Mouse (Mus musculus): ENCODE data around the gene Csnk1e. TPM values are rescaled to one million over a fixed set of nuclear protein-coding genes. Genes with fewer than 3 reads are reported as not detected.

The Csnk1e gene
- polyA plus RNA-seq, 3 experiments from 2014 or later = 4.2 to 6.5 (median 4.4) TPM

- no peak for ATAC-seq
These were observed 12.3 kb downstream of the Csnk1e start for GRCm38 (mm10) chr15:79442961-79443518.

DNA sequence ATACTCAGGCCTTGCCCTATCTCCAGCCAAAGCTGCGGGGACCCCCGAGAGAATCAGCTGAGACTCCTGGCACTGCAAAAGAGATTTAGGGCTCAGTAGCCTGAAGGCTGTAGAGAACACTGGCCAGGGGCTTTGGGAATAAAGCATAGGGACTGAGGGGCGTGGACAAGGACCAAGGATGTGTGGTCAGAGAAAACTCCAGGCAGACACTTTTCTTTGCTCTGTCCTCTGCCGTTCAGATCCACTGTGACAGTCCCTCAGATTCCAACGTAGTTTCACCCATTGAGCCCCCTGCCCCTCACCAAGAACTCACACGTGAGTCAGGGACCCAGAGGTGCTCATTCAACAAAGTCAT is 13.1 kb downstream of the Csnk1e start:
- ATAC-seq = no peak

- peak; percentile 58 for ATAC-seq
These were observed 13.8 kb downstream of the Csnk1e start for GRCm38 (mm10) chr15:79441331-79442256.

GRCm38 (mm10) chr15:79440651-79441330 is 14.6 kb downstream of the Csnk1e start:
- no peak for ATAC-seq

- no peak for ATAC-seq
These were observed 15.1 kb downstream of the Csnk1e start for GRCm38 (mm10) chr15:79440223-79440622.

DNA sequence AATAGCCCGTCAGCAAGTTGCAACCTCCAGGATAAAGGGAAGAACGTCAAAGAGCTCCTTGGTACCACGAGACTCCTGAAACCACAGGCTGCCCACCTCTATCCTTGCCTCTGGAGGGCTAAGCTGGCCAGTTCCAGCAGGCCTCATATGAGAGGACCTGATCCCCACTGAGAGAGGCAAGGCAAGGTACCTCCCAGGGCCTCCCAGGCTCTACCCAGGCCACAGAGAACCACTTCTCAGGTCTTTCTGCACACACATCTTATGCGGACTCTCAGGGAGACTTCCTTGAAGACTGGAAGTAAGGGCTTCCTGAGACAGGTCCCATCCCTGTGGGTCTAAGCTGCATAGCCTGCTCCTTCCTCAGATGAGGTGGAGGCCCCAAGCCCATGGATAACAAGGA is 16.0 kb downstream of the Csnk1e start:
- ATAC-seq = no peak

- ATAC-seq = no peak
These were observed 16.6 kb downstream of the Csnk1e start for GRCm38 (mm10) chr15:79438816-79439215.

- no peak for ATAC-seq
These were observed 17.1 kb downstream of the Csnk1e start for GRCm38 (mm10) chr15:79438209-79438810.

DNA sequence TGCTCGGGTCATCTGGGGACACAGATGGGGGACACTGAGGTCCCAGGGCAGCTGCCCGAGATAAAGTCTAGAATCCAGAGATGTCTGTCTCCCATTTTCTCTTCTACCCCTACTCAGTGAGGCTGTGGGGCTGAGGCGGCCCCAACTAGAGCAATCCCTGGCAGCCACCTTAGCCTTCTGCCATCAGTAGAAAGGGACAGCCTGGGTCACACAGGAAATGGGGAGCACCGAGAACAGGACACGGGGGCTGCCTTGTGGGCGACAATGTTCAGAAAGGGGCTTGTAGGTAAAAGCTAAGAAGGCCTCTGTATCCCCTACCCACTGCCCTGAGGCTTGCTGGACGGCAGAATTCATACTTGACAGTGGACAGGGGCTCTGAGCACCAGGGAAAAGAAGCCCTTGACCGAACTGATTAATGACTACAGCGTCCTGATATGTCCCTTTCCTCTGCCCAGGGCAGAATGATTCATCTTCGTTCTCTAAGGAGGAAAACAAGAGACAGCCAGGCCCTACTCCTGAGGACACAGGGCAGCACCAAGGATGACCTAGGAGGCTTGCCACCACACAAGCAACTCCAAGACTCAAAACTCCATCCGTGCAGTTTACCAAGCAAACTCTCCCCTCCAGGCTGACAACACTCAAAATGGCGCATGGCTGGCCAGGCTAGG is 17.7 kb downstream of the Csnk1e start:
- ATAC-seq = no peak

DNA sequence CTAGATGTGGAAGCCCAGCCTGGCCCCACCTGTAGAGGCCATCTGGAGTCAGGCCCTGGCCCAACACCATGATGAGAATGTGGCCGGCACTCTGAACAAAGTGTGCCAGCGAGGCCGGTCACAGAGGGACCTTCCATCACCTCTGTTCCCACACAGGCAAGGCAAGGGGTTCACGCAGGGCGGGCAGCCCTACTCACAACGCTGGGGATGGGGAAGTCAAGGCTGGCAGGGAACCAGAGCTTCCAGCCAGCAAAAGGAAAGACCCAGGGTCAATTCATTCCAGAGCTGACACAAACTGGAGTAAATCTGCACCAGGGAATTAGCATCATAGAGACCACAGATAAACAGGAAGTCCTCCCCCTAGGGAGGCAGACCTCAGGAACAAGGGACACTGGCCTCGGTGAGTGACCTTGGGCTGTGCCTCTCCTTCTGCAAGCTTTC is 18.9 kb downstream of the Csnk1e start:
- ATAC-seq = no peak

GRCm38 (mm10) chr15:79435191-79435671 is 20.1 kb downstream of the Csnk1e start:
- no peak for ATAC-seq

GRCm38 (mm10) chr15:79432892-79433291 is 22.5 kb downstream of the Csnk1e start:
- no peak for ATAC-seq

GRCm38 (mm10) chr15:79432328-79432727 is 23.0 kb downstream of the Csnk1e start:
- no peak for ATAC-seq

GRCm38 (mm10) chr15:79431925-79432324 is 23.4 kb downstream of the Csnk1e start:
- ATAC-seq = no peak

DNA sequence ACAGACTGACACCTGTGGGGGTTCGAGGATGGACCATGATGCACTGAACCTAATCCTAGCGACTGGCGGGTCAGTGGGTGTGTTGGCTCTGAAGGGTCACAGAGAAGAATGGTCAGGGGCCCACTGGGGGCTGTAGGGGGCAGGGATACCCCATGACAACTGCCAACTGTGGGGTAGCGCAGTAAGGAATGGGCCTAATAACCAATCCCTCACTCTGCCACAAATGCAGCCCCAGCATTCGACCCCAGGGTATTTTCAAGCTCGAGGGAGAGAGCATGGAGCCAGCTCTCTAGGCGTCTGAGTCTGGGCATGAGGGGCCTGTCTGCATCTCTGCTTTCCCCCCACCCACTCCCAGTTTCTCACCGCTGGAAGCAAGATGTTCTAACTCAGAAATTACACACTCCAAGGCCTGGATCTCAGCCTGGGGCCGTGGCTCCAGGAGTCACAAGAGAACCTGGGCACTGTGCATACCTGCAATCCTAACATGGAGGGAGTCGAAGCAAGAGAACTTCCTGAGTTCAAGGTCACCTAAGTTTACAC is 24.8 kb downstream of the Csnk1e start:
- ATAC-seq = no peak

GRCm38 (mm10) chr15:79429994-79430393 is 25.4 kb downstream of the Csnk1e start:
- no peak for ATAC-seq

GRCm38 (mm10) chr15:79429527-79429926 is 25.8 kb downstream of the Csnk1e start:
- no peak for ATAC-seq

DNA sequence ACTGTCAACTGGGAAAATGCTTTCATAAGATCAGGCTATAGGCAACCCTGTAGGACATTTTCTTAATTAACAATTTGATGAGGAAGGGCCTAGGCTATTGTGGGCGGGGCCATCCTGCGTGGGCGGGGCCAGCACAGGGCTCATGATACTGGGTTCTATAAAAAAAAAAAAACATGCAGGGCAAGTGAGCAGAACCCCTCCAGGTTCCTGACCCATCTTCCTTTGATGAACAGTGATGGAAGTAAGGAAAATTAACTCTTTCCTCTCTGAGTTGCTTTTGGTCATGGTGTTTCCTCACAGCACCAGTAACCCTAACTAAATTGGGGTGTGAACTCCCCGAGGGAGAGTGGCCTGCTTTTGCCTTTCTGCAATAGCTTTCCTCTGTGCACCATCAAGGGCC is 26.8 kb downstream of the Csnk1e start:
- no peak for ATAC-seq

DNA sequence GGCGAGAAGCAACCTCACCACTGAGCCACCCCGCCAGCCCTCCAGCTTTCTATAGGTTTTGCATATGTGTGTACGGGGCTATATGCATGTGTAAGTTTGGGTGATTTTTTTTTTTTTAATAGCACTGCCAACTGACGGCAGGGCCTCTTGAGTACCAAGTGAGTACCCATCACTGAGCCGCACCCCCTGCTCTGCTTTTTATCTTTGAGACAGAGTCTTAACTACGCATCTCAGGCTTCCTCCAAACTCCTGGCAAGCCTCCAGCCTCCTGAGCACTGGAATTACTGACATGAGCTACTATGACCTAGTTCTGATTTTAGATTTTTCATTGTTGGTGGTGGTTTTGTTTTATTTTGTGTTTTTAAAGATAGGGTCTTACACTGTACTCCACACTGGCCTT is 27.9 kb downstream of the Csnk1e start:
- no peak for ATAC-seq

DNA sequence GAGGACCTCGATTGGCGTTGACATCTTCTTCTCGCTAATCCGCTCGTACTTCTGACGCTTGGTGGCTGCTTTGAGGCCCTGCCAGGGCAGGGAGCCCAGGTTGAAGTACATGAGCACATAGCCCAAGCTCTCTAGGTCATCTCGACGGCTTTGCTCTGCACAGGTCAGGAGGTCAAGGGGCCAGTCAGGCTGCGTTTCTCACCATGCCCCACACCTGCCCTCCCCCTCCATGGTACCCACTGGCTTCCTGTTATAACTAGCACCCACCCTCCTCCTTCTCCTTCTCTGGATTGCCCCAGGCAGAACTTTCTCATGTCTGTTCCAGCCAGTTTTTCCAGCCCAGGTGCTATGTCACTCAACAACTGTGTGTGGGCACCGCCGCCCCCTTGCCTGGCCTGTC is 29.9 kb downstream of the Csnk1e start:
- no peak for ATAC-seq

GRCm38 (mm10) chr15:79424602-79425001 is 30.8 kb downstream of the Csnk1e start:
- no peak for ATAC-seq

DNA sequence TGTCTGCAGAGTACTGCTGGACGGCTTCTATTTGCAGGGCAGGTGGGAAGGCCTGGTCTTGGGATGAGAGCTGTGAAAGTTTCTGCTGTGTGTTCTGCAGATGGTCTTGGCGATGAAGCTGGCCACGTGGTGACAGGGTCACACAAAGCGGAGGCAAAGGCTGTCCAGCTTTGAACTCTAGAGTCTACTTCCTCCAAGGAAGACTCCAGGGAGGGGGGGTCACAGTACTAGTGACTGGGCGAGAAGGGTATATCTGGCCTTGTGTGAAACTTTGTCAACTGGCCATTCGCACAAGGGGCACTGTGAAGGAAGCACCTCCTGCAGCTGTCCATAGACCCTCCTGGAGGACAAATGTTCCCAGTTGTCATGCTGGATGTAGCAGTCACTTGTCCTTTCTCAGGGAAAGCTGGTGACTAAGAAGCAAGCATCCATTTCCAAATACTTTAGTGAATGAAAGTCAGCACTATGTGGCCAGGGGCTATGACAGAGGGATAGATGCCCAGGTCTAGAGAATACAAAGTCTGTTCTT is 32.6 kb downstream of the Csnk1e start:
- no peak for ATAC-seq

Data from inflammation-experienced regulatory T-cells, adult 6 months (primary cell).